Mouse (Mus musculus): ENCODE results near the gene Nfkbie. TPM values are rescaled to one million over a fixed set of nuclear protein-coding genes. Genes with fewer than 3 reads are reported as not detected.

Nfkbie gene
- polyA plus RNA-seq, 1 experiment from 2014 or later, result 4.7 TPM

DNA sequence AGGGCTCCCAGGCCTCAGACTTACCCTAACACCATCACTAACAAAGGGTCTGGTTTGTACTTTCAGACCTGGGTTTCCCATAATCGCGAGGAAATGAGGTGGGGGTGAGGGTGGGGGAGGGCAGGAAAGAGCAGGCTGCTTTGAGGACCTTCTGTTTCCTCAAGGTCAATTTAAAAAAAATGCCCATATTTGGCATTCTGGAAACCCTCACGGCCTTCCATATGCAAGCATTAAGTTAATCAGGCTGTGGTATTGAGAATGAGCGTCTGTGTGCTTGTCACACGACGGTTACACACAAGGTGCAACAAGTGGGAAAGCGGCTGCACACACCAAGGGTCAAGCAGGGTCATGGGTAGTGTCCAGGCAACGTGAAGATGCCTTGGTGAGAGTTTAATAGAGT is 56.5 kb downstream of the Nfkbie start:
- H3K4me1 ChIP-seq (ENCODE audit: control insufficient read depth, insufficient read depth, low read length), result no peaks in the 10 kb centered on the region
- no peak overlapping the region for H3K9ac ChIP-seq (ENCODE audit: low read depth, low read length)
- ATAC-seq (ENCODE audit: low read depth), result no peak
- DNase-seq (ENCODE audit: low spot score), result no peak
- no peaks in the 10 kb centered on the region for H3K27me3 ChIP-seq (replicated peaks; ENCODE audit: control insufficient read depth, insufficient read depth, low read length)
- no peaks in the 10 kb centered on the region for H3K36me3 ChIP-seq (ENCODE audit: control insufficient read depth, insufficient read depth, low read length)
- H3K27ac ChIP-seq (replicated peaks; ENCODE audit: low read depth, low read length), result no peak overlapping the region
- no peaks in the 10 kb centered on the region for H3K9me3 ChIP-seq (ENCODE audit: control insufficient read depth, low read length)
- WGBS, result 68% methylated on average over 8 of the region's 8 CpGs
- H3K4me3 ChIP-seq (ENCODE audit: low read depth, low read length), result no peak overlapping the region
- H3K4me2 ChIP-seq (ENCODE audit: low read depth, low read length), result no peak overlapping the region

Other genes starting within 250 kb of the Nfkbie start
- 60.1 and 61.1 TPM in 2 replicates for gene Cdc5l, start 122.0 kb upstream of the Nfkbie start, polyA plus RNA-seq (2014; fragmentation: Nextera tagmentation; extraction: Ambion mirVana)
- gene Spats1, start 80.3 kb upstream of the Nfkbie start, polyA plus RNA-seq (2014; fragmentation: Nextera tagmentation; extraction: Ambion mirVana), result 0.46 and 0.95 TPM in 2 replicates
- 12.5 and 14.5 TPM in 2 replicates for gene Aars2, start 48.9 kb upstream of the Nfkbie start, polyA plus RNA-seq (2014; fragmentation: Nextera tagmentation; extraction: Ambion mirVana)
- 0.93 and 2.7 TPM in 2 replicates for gene Tcte1, start 32.3 kb upstream of the Nfkbie start, polyA plus RNA-seq (2014; fragmentation: Nextera tagmentation; extraction: Ambion mirVana)
- gene Tmem151b, start 6.0 kb upstream of the Nfkbie start, polyA plus RNA-seq (2014; fragmentation: Nextera tagmentation; extraction: Ambion mirVana), result 1.7 and 2.8 TPM in 2 replicates
- 139 and 143 TPM in 2 replicates for gene Slc35b2, start 8.2 kb downstream of the Nfkbie start, polyA plus RNA-seq (2014; fragmentation: Nextera tagmentation; extraction: Ambion mirVana)
- 1,431 and 1,467 TPM in 2 replicates for gene Hsp90ab1, start 17.6 kb downstream of the Nfkbie start, polyA plus RNA-seq (2014; fragmentation: Nextera tagmentation; extraction: Ambion mirVana)
- 96.5 and 110 TPM in 2 replicates for gene Slc29a1, start 43.9 kb downstream of the Nfkbie start, polyA plus RNA-seq (2014; fragmentation: Nextera tagmentation; extraction: Ambion mirVana)
- 52.1 and 52.5 TPM in 2 replicates for gene Mymx, start 46.4 kb downstream of the Nfkbie start, polyA plus RNA-seq (2014; fragmentation: Nextera tagmentation; extraction: Ambion mirVana)
- 0.83 TPM in 1 of 2 replicates, not detected in the other for gene Capn11, start 103.6 kb downstream of the Nfkbie start, polyA plus RNA-seq (2014; fragmentation: Nextera tagmentation; extraction: Ambion mirVana)
- 146 and 148 TPM in 2 replicates for gene Mrpl14, start 130.6 kb downstream of the Nfkbie start, polyA plus RNA-seq (2014; fragmentation: Nextera tagmentation; extraction: Ambion mirVana)
- 30.4 and 32.9 TPM in 2 replicates for gene Tmem63b, start 131.2 kb downstream of the Nfkbie start, polyA plus RNA-seq (2014; fragmentation: Nextera tagmentation; extraction: Ambion mirVana)
- not detected in 2 replicates for gene 1600014C23Rik, start 178.1 kb downstream of the Nfkbie start, polyA plus RNA-seq (2014; fragmentation: Nextera tagmentation; extraction: Ambion mirVana)

Data from embryonic facial prominence, embryonic 14.5 days (tissue).